Mouse (Mus musculus) erythroblast, adult 5-6 weeks (primary cell): ENCODE measurements around the gene Ret. TPM values are rescaled to one million over a fixed set of nuclear protein-coding genes. Genes with fewer than 3 reads are reported as not detected.

Source experiments
- ATAC-seq: replicated peaks from 2 replicates; pipeline ENCODE4 v1.8.0; 2016; ENCODE audit warnings: moderate number of reproducible peaks, mild to moderate bottlenecking, moderate TSS enrichment, inconsistent platforms; ENCODE audit not compliant: poor library complexity, low FRiP score, severe bottlenecking
- total RNA-seq, 2 experiments: library from RNA; stranded (forward) in 1 of 2; stranded (reverse) in 1 of 2; fragments of 150-400 nt in 1 of 2; fragments of 200-764, 138-1000 nt in 1 of 2; gene quantifications; 2 replicates each; pipeline versions ENCODE4 v1.2.3 to v1.2.4; 2015 to 2017; ENCODE audit warnings: low replicate concordance in 2 of 2

The Ret gene
- total RNA-seq, 2 experiments from 2014 or later, result not detected

DNA sequence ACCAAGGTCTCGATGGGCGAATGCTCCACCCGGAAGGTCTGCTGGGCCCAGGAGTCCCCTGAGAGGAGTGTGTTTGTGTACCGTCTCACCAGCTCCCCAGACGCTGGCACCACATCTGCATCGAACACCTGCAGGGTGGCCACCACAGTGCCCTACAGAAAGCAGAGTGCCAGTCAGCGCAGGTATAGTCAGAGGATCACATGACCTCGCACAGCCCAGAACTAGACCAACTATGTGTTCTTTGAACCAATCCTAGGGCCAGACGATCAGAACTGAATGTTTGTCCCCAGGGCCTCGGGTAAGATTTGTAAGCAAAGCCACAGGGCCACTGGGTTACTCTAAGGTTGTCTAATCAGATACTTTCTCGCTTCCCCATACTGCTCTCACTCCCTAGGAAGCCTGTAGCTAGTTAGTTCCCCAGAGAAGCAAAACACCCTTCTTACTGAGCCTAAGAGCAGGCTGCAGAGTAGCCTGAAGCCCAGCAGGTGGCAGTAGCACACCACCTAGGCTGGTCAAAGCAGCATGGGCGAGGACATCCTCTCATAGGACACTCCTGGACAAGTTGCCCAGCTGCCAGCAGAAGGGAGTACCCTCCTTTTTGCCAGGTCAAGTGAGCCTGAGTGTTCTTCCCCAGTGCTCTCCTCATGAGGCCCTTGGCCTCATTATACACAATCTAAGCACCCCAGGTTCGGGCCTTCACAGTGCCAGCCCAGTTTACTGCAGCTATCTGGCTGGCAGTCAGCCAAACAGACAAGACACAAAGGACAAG is 18.0 kb downstream of the Ret start:
- peak; percentile 78 for ATAC-seq

DNA sequence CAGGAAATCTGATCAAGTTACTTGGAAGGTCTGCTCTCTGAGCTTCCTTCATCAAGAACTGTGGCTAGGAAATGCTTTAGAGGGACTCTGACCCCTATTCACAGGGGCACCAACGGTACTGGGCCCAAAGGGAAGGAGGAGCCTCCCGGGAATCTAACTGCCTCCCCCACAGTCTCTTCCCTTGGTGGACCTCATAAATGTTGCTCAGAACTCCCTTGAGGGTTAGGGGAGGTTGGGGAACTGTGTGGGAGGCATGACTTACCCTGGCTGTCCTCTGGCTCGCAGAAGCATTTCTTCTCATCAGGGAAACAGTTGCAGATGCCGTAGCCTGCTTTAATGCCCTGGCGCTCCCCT is 23.6 kb downstream of the Ret start:
- no peak for ATAC-seq

DNA sequence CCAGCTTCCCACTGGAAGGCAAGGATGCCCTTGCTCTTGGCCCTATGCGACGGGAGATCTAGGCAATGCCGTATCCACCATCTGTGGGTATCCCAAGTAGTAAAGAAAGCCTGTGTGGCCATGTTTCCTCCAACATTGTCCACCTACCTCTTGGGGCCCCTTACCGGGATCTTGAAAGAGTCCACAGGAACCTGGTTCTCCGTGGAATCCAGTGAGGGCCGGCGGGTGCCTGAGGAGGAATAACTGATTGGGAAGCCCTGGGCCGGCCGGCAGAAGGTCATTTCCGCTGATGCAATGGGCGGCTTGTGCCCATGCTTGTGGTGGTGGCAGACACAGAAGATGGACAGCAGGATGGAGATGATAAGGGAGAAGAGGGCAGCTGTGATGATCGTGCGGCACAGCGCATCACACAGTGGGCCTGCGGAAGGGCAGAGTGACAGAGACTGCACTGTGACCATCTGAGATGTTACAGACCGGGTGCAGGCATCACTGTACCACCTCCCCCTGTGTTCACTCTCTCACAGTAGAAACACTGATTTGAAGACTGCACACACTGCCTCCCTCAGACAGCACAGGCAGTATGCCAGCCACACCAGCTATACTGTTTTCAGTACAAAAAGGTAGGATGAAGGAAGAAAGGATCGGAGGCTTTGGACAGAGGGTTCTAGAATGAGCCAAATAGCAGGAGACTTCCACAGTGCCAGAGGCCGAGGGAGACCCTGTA is 24.1 kb downstream of the Ret start:
- no peak for ATAC-seq

GRCm38 (mm10) chr6:118171386-118171785 is 26.1 kb downstream of the Ret start:
- no peak for ATAC-seq

DNA sequence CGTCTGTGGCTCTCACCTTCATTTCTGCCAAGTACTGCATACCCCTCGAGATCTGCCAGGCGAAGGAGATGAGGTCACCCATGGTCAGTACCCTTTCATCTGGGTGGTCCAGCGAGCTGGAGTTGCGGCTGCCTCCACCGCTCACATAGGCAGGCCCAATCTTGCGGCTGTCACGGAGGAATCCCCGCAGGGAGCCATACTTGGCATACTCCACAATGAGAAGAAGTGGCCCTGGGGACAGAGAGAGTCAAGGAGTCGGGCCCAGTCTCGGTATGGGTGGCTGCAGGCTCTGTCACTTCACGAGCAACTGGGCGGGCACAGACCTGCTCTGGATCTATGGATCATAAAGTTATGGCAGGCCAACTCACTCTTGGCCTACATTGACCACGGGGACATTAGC is 29.4 kb downstream of the Ret start:
- no peak for ATAC-seq

DNA sequence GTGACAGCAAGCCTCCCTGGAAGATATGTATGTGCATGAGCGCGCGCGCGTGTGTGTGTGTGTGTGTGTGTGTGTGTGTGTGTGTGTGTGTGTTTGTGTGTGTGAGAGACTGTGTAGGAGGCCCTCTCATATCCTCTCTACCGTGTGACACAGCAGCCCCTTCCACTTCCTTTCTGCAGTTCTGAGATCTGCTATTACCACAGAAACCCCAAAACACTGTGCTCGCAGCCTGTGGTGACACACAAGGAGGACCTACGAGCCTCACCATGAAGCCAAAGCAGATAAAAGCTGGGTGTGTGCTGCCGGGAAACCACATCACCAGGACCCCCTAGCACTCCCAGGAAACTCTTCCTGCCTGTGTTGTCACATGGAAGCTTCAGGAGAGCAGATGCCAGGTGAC is 30.5 kb downstream of the Ret start:
- ATAC-seq, result no peak

GRCm38 (mm10) chr6:118165516-118165915 is 32.0 kb downstream of the Ret start:
- no peak for ATAC-seq

GRCm38 (mm10) chr6:118164691-118165090 is 32.8 kb downstream of the Ret start:
- ATAC-seq, result no peak

GRCm38 (mm10) chr6:118163086-118163485 is 34.4 kb downstream of the Ret start:
- no peak for ATAC-seq

DNA sequence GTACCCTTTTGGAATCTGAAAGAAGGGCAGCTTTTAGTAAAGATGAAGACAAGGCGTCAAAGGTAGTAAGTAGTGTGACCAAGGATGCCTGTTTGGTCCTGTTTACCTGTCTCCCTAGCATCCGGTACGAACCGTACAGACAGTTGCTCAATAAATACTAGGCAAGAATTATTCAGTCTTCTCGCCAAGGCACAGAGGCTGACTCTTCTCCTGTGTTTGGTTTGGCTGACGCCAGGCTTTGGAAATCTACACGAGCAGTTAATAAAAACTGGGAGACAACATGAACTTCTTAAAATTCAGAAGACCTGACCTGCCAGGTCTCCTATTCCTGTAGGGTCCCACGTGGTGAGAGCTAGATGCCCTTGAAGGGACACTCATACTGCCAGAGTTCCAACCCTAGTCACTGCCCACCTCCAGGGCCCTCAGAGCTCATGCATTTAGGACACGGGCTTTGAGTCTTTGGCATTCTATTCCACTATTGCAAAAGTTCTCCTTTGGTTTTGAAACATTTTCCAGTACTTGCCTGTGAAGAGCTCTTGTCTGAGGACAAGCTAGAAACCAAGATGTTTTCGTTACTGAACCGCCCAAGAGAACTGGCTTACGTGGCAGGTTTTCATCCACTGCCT is 34.9 kb downstream of the Ret start:
- ATAC-seq, result no peak

DNA sequence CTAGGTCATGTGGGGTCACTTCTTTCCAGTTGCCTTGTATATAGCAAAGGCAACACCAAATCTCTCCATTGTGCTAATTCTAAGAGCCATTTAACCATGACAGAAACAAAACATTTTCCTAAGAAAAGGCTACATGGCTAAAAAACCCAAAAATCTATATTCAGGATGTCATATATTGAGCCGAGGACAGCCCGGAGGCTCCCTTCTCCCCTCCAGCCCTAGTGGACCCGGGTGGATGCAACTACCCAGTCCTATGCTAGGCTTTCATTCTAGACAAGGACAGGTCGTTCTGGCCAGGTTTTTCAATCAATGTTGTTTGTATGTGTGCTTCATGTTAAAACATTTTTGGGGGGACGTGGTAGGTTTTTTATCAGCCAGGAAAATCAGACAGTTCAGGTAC is 44.4 kb downstream of the Ret start:
- no peak for ATAC-seq

DNA sequence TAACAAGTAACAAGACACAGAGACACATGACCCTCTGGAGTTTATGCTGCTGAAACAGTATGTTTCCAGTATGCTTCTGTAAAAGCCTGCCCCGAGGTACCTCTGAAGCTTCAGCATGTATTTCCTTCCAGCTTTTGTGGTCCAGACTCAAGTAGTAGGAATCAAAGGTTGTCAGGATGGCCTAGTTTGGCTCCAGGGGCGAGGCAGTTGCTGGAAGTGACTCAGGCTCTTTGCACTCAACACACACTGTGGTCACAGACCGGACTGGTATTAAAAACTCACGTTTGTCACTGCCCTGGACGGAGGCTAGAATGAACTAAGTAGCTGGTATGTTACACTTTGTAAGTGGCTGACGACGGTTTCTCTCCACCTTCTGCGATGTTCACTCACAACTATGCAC is 46.5 kb downstream of the Ret start:
- ATAC-seq, result no peak

DNA sequence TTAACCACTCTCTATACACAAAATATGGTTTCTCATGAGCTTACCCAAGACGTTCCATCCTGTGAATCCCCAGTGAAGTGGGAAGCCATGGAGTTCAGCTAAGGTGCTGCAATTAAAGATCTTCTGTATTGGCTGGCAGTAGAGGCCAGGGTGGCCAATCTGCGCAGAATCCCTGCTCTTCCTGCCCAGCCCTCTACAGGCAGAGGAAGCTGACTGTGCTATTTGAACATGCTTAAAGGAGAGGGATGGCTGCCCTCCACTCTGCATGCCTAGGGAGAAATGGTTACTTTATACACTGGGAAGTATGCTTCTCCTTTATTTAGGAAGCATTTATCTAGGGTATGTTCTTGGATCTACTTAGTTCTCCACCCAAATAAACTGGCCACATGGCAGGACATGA is 47.0 kb downstream of the Ret start:
- ATAC-seq, result no peak

GRCm38 (mm10) chr6:118150128-118150527 is 47.4 kb downstream of the Ret start:
- no peak for ATAC-seq

- no peak for ATAC-seq
These were observed 56.6 kb downstream of the Ret start for GRCm38 (mm10) chr6:118140961-118141360.

DNA sequence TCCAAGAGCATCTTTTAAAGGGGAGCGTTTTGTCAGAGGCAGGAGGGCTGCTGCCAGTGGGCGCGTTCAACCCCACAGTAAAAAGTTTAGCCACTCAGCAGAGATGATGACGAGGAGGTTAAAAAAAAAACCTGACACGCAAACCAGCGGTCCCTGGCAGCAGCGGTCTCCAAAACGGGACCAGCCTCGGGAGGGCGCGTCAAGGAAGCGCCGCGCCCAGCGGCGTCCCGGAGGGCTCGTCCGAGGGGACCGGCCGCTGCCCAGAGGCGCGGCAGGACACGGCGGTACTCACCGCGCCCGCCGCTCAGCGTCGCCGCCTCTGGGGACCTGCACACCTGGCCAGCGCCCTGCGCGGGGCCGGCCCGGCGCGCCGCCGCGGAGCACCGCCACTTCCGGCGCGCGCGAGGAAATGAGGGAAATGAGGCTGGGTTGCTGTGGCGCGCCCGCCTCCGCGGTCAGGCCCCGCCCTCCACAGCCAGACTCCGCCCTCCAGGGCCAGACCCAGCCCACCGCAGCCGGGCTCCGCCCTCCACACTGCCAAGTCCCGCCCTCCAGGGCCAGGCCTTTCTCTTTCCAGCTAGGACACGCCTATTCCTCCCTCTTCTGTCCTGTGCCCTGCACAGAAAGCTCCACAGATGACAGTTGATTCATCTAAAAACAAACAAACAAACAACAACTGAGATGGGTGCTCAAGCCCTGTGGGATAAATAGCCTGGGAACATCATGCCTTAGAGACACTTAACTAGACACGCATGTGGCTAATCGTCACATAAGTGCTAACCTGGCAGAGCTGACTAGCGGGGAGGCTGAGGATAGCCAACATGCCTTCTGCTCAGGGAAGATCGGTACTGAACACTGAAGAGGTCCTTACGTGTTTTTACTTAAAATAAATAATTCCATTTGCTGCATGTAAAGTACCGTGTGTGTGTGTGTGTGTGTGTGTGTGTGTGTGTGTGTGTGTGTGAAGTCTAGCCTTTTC is 58.5 kb downstream of the Ret start, which contains the start of gene Csgalnact2:
Gene Csgalnact2, minus strand, starts transcription at position 410 of the 979 bp plus-strand sequence.
- ATAC-seq, result peak; percentile 96

DNA sequence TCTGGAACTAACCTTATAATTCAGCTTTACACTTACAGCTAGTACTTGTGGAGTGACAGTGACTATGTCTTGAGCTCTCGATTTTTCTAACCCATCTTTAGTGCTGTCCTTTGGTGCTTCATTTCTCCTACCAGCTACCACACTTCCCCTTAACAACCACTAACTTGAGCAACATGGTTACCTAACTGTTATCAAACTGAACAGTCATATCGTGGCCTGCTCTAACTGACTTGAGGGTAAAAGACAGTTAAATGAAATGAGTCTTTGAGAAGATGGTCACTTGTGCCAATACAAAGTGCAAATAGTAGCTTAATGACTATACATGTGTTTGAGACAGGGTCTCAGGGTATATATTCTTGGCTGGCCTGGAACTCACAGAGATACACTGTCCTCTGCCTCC is 60.4 kb downstream of the Ret start:
- no peak for ATAC-seq

- ATAC-seq, result no peak
These were observed 63.1 kb downstream of the Ret start for GRCm38 (mm10) chr6:118134461-118134860.

DNA sequence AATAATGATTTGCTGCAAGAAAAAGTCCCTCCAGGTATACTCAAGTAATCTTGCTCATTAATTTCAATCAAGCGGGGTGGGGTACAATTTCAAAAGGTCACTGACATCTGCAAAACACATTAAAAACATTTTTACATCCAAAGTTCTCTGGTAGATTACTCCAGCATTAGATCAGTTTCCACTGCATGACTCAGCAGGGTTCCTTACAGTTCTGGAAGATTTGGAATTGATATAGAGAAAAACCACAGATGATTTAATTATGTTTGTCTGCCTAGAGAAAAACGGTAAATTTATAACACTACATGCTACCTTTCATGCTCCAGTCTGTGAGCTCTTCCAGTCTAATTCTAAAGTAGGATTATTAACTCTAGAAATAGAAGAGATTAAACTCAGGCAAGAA is 67.5 kb downstream of the Ret start:
- no peak for ATAC-seq
